16 mouse cellular contexts compared by ENCODE assay signal in genomic region chr11:65497979-65498378, GRCm38 (mm10).
"Had no signal": no experiment of that assay in that cellular context is flagged by ENCODE, and none has a peak within 500 bp of the region (broad histone marks: within the 10 kb centered on the region; RNA-seq: fewer than 3 reads in every experiment).

No protein-coding gene starts in this region.

- H3K9me3 ChIP-seq: neural tube, embryonic 13.5 days; neural tube, embryonic 15.5 days; stomach, embryonic 15.5 days had no signal

- H3K4me3 ChIP-seq: neural tube, embryonic 13.5 days; neural tube, embryonic 15.5 days; stomach, embryonic 15.5 days had no signal

- H3K27ac ChIP-seq: neural tube, embryonic 13.5 days; neural tube, embryonic 15.5 days; stomach, embryonic 15.5 days; stomach, postnatal 0 days had no signal

- H3K27me3 ChIP-seq: neural tube, embryonic 15.5 days; stomach, embryonic 15.5 days had no signal

- H3K36me3 ChIP-seq: neural tube, embryonic 13.5 days; neural tube, embryonic 15.5 days; stomach, embryonic 15.5 days had no signal

- DNase-seq: retina, postnatal 1 day; right cerebral cortex, adult 18-20 months; right cerebral cortex, postnatal 14 days; right cerebral cortex, postnatal 25 days; right cerebral cortex, postnatal 4 days; spleen, adult 18-20 months; thymus, adult 18-20 months; thymus, adult 2 months; thymus, postnatal 14 days; thymus, postnatal 25 days; thymus, postnatal 36 days; thymus, postnatal 4 days had no signal

- H3K9ac ChIP-seq: neural tube, embryonic 13.5 days; neural tube, embryonic 15.5 days; stomach, embryonic 15.5 days had no signal
